In genomic region chr15:12840737-12841136, GRCm38 (mm10) we compare ENCODE assay signal across 12 mouse cellular contexts.
"Had no signal": no experiment of that assay in that cellular context is flagged by ENCODE, and none has a peak within 500 bp of the region (broad histone marks: within the 10 kb centered on the region; RNA-seq: fewer than 3 reads in every experiment).

No protein-coding gene starts in this region.

- H3K9ac ChIP-seq: limb, embryonic 13.5 days; liver, embryonic 14.5 days; neural tube, embryonic 13.5 days had no signal

- DNase-seq: kidney, adult 18-20 months; kidney, postnatal 14 days; layer of hippocampus, adult 9-11 months; layer of hippocampus, postnatal 36 days; left cerebral cortex, postnatal 4 days; lung, adult 18-20 months; midbrain, embryonic 14.5 days; right cerebral cortex, postnatal 14 days had no signal

- H3K4me1 ChIP-seq: limb, embryonic 13.5 days; midbrain, embryonic 10.5 days; neural tube, embryonic 13.5 days had no signal

- H3K27me3 ChIP-seq: limb, embryonic 13.5 days; neural tube, embryonic 13.5 days had no signal

- H3K27ac ChIP-seq: limb, embryonic 13.5 days; liver, embryonic 14.5 days; midbrain, embryonic 10.5 days; neural tube, embryonic 13.5 days had no signal

- H3K4me3 ChIP-seq: limb, embryonic 13.5 days; midbrain, embryonic 10.5 days; neural tube, embryonic 13.5 days had no signal
